Mouse (Mus musculus) activated CD4-positive, CD25-positive, alpha-beta regulatory T cell, adult 4 months (primary cell): ENCODE measurements around the gene Akt1. TPM values are rescaled to one million over a fixed set of nuclear protein-coding genes. Genes with fewer than 3 reads are reported as not detected.

ENCODE experiments used
- ATAC-seq: one replicate; pipeline ENCODE4 v1.8.0; 2017
- polyA plus RNA-seq, 2 experiments: library from polyadenylated mRNA; unstranded; fragments of 100-300 nt; shearing (Covaris generic); gene quantifications; one replicate each; pipeline ENCODE4 v1.2.1; 2017

Gene Akt1
- polyA plus RNA-seq, 2 experiments from 2014 or later = 17.3 to 23.5 TPM

GRCm38 (mm10) chr12:112688458-112688857 is 13.8 kb upstream of the Akt1 start:
- ATAC-seq = peak; percentile 17

GRCm38 (mm10) chr12:112683351-112683750 is 8.7 kb upstream of the Akt1 start:
- ATAC-seq = no peak

- ATAC-seq = peak; percentile 45
Observed at GRCm38 (mm10) chr12:112679027-112679996, 4.6 kb upstream of the Akt1 start.

- ATAC-seq = no peak
Observed at GRCm38 (mm10) chr12:112678555-112679026, 3.9 kb upstream of the Akt1 start, which contains the start of gene Zbtb42. Gene Zbtb42 (plus strand): TSS chr12:112678828.

GRCm38 (mm10) chr12:112677943-112678554 is 3.4 kb upstream of the Akt1 start:
- ATAC-seq = no peak

- ATAC-seq = no peak
Observed at GRCm38 (mm10) chr12:112677076-112677475, 2.4 kb upstream of the Akt1 start.

- ATAC-seq = peak; percentile 70
Observed at GRCm38 (mm10) chr12:112675245-112676035, 756 bp upstream of the Akt1 start.

- ATAC-seq = peak; percentile 26
Observed at GRCm38 (mm10) chr12:112673576-112674091, 1.1 kb downstream of the Akt1 start.

- no peak for ATAC-seq
Observed at GRCm38 (mm10) chr12:112672744-112673575, 1.7 kb downstream of the Akt1 start.

- ATAC-seq = no peak
Observed at GRCm38 (mm10) chr12:112671891-112672290, 2.8 kb downstream of the Akt1 start.

- ATAC-seq = no peak
Observed at GRCm38 (mm10) chr12:112670718-112671393, 3.8 kb downstream of the Akt1 start.

GRCm38 (mm10) chr12:112667619-112668297 is 6.9 kb downstream of the Akt1 start:
- ATAC-seq = no peak

- ATAC-seq = no peak
Observed at GRCm38 (mm10) chr12:112665881-112666544, 8.7 kb downstream of the Akt1 start.

GRCm38 (mm10) chr12:112665445-112665844 is 9.2 kb downstream of the Akt1 start:
- ATAC-seq = no peak

GRCm38 (mm10) chr12:112664656-112665055 is 10.0 kb downstream of the Akt1 start:
- ATAC-seq = no peak

GRCm38 (mm10) chr12:112664124-112664523 is 10.6 kb downstream of the Akt1 start:
- no peak for ATAC-seq

- ATAC-seq = no peak
Observed at GRCm38 (mm10) chr12:112663716-112664115, 11.0 kb downstream of the Akt1 start.

GRCm38 (mm10) chr12:112663303-112663702 is 11.4 kb downstream of the Akt1 start:
- no peak for ATAC-seq

- ATAC-seq = no peak
Observed at GRCm38 (mm10) chr12:112661851-112662250, 12.8 kb downstream of the Akt1 start.

GRCm38 (mm10) chr12:112661327-112661605 is 13.4 kb downstream of the Akt1 start:
- no peak for ATAC-seq
